Mouse (Mus musculus) embryonic facial prominence, embryonic 10.5 days (tissue): ENCODE results near the gene Agap3. TPM values are rescaled to one million over a fixed set of nuclear protein-coding genes. Genes with fewer than 3 reads are reported as not detected.

Source experiments
- DNase-seq: peaks from one replicate; pipeline ENCODE4 v3.0.0-alpha.2; 2017; ENCODE audit warnings: low spot score
- H3K27ac ChIP-seq: fragments of 300-500 bp; sonication (generic); replicated peaks from 2 replicates; pipeline ENCODE4 v1.5.1; 2016; ENCODE audit warnings: mild to moderate bottlenecking
- H3K27me3 ChIP-seq: fragments of 300-500 bp; sonication (generic); replicated peaks from 2 replicates; pipeline ENCODE4 v1.6.1; 2016; ENCODE audit warnings: low read depth, mild to moderate bottlenecking; ENCODE audit not compliant: poor library complexity, severe bottlenecking
- H3K36me3 ChIP-seq: fragments of 300-500 bp; sonication (generic); replicated peaks from 2 replicates; pipeline ENCODE4 v1.6.1; 2016; ENCODE audit warnings: mild to moderate bottlenecking, moderate library complexity
- H3K4me1 ChIP-seq: fragments of 300-500 bp; sonication (generic); 2 replicates; pipeline ENCODE4 v1.6.1; 2016
- H3K4me3 ChIP-seq: fragments of 300-500 bp; sonication (generic); 2 replicates; pipeline ENCODE4 v1.5.1; 2016; ENCODE audit warnings: mild to moderate bottlenecking, moderate library complexity
- H3K9me3 ChIP-seq: fragments of 300-500 bp; sonication (generic); 2 replicates; pipeline ENCODE4 v1.6.1; 2016; ENCODE audit warnings: mild to moderate bottlenecking
- WGBS: fragments of 180-500 bp; shearing (Covaris S2); methylation state at CpG from one replicate; pipeline ENCODE4 v1.1.7; 2016; 5-methylcytosine and 5-hydroxymethylcytosine counted together
- polyA plus RNA-seq: library from polyadenylated mRNA; unstranded; fragments of >200 nt; fragmentation: Nextera tagmentation; extraction: Ambion mirVana; gene quantifications from 2 replicates; pipeline ENCODE4 v1.2.1, GENCODE M21; 2016

Agap3 gene
- polyA plus RNA-seq, 1 experiment from 2014 or later: 30.8 TPM

DNA sequence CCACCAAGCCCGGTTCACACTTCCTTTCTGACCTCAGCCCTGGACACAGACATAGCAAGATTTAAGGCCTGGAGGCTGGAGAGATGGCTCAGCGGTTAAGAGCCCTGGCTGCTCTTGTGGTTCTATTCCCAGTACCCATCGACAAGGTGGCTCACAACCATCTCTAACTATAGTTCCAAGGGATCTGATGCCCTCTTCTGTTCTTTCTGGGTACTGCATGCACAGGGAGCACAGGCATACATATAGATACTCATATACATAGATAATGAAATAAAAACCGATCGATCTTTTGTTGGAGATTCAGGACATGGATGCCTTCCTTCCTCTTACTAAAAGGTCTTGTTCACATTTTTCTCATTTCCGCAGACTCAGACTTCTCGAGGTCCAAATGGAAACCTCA, 56.4 kb downstream of the Agap3 start:
- 92% methylated on average over 7 of the region's 7 CpGs for WGBS
- Histone ChIP-seq H3K27ac (no peak overlapping the region), H3K4me3 (no peak overlapping the region), H3K4me1 (peaks cover 28% of the 10 kb centered on the region), H3K9me3 (no peaks in the 10 kb centered on the region), H3K36me3 (peaks cover 1% of the 10 kb centered on the region; the same call in 1 of the 2 replicates), H3K27me3 (peaks cover 37% of the 10 kb centered on the region)
- DNase-seq: no peak

DNA sequence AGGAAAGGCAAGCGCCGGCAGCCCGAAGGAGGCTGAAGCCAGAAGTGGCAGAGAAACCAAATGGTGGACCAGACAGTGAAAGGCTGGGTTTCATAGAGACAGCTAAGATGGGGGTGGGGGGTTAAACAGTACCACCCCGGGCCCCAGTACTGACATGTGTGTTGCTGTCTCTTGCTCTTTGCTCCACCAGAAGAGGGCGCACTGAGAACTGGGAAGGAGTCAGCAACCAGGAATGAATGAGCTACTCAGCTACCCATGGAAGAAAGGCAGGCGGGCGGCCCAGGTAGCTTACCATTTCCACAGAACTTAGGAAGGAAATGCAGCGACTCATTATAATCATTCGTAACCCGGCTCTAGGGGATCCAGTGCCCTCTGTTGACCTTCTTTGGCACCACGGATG, 58.7 kb downstream of the Agap3 start:
- WGBS: 54% methylated on average over 11 of the region's 11 CpGs
- Histone ChIP-seq H3K4me1 (peaks cover 20% of the 10 kb centered on the region), H3K9me3 (no peaks in the 10 kb centered on the region), H3K27me3 (peaks cover 15% of the 10 kb centered on the region), H3K27ac (no peak overlapping the region), H3K4me3 (no peak overlapping the region), H3K36me3 (no peaks in the 10 kb centered on the region)
- DNase-seq: peak; percentile 33

DNA sequence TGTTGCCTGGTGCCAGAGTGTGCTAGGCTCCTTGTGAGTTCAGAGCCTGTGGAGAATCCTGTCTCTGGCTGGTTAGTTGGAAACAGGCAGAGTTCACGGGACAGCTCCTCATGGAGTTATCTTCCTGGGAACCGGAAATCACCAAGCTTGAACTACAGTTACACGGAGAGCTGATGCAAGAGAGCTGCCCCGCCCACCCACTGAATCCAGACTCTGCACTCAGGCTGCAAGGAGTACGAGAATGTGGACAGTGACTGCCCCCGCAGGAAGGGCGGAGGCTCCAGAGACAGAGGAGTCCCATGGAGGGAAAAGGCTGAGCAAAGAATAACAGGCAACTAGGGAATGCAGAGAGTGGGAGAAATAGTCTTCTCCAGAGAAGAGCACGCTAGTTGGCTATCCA, 60.3 kb downstream of the Agap3 start:
- H3K27me3 ChIP-seq: 0 out of 2 replicates have a peak, but pooled peaks cover 12% of the 10 kb centered on the region
- WGBS: 57% methylated on average over 8 of the region's 8 CpGs
- no peak overlapping the region for H3K27ac ChIP-seq
- no peaks in the 10 kb centered on the region for H3K9me3 ChIP-seq
- H3K4me3 ChIP-seq: no peak overlapping the region
- no peaks in the 10 kb centered on the region for H3K36me3 ChIP-seq
- H3K4me1 ChIP-seq: peaks cover 19% of the 10 kb centered on the region
- no peak for DNase-seq

DNA sequence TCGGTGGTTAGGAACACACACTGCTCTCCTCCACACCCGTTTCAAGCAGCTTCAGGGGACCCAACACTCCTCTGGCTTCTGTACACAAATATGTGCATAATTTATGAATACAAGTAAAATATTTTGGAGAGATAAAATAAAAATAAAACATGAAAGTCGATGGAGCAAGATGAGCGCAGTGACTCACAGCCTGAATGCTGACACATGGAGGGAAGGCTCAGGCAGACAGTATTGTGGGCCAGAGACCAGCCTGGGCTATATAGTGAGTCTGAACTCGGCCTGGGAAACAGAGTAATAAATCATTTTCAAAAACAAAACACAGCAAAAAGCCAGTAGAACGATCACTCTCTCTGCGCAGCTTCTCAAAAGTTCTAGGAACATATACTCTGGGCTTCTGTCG, 69.4 kb downstream of the Agap3 start:
- no peak for DNase-seq
- peaks cover 80% of the 10 kb centered on the region for H3K27me3 ChIP-seq
- H3K4me1 ChIP-seq: peaks cover 32% of the 10 kb centered on the region
- no peaks in the 10 kb centered on the region for H3K9me3 ChIP-seq
- no peak overlapping the region for H3K4me3 ChIP-seq
- H3K36me3 ChIP-seq: no peaks in the 10 kb centered on the region
- WGBS: 73% methylated on average over 8 of the region's 8 CpGs
- no peak overlapping the region for H3K27ac ChIP-seq

DNA sequence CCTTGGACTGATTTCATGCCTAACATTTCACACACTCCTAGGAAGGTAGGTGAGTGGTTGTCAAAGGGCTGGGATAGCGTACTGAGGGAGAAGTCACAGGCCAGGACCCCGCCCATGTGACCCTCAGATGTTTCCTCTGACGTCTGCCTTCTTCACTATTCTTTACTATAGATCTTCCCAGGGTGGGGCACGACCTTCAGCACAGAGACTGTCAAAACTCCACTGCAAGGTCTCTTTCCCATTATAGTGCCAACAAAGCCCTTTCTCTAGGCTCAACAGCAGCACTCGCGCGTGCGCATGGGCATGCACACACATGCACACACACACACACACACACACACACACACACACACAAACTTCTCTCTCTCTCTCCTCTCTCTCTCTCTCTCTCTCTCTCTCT, 71.8 kb downstream of the Agap3 start:
- H3K27ac ChIP-seq: no peak overlapping the region
- H3K9me3 ChIP-seq: no peaks in the 10 kb centered on the region
- DNase-seq: no peak
- peaks cover 40% of the 10 kb centered on the region for H3K4me1 ChIP-seq
- 43% methylated on average over 8 of the region's 8 CpGs for WGBS
- H3K4me3 ChIP-seq: 0 out of 2 replicates have a peak overlapping the region, but pooled peaks have one; percentile 12
- H3K36me3 ChIP-seq: no peaks in the 10 kb centered on the region
- H3K27me3 ChIP-seq: peaks cover 90% of the 10 kb centered on the region

DNA sequence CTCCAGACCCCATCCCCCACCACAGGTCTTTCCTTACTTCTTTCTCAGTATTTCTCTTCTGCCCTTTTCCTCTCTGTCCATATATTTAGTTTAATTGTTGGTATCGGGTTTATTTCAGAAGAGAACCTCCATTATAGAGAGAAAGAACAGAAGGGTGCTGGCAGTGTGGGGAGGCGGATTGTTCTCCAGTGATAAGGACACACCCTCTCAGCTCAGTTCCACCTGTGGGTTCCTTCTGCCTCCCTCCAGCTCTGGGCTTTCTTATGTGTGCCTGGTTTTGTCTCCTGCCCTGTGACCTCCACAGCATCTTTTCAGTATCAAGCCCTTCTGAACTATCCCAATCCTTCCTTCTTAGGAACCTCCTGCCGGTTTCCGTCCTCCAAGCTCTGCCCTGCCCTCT, 72.5 kb downstream of the Agap3 start:
- Histone ChIP-seq H3K27me3 (peaks cover 93% of the 10 kb centered on the region), H3K4me3 (peak overlapping the region; percentile 58; the same call in 1 of the 2 replicates), H3K27ac (no peak overlapping the region), H3K9me3 (no peaks in the 10 kb centered on the region), H3K4me1 (peaks cover 47% of the 10 kb centered on the region), H3K36me3 (no peaks in the 10 kb centered on the region)
- WGBS: 14% methylated on average over 4 of the region's 4 CpGs
- no peak for DNase-seq

DNA sequence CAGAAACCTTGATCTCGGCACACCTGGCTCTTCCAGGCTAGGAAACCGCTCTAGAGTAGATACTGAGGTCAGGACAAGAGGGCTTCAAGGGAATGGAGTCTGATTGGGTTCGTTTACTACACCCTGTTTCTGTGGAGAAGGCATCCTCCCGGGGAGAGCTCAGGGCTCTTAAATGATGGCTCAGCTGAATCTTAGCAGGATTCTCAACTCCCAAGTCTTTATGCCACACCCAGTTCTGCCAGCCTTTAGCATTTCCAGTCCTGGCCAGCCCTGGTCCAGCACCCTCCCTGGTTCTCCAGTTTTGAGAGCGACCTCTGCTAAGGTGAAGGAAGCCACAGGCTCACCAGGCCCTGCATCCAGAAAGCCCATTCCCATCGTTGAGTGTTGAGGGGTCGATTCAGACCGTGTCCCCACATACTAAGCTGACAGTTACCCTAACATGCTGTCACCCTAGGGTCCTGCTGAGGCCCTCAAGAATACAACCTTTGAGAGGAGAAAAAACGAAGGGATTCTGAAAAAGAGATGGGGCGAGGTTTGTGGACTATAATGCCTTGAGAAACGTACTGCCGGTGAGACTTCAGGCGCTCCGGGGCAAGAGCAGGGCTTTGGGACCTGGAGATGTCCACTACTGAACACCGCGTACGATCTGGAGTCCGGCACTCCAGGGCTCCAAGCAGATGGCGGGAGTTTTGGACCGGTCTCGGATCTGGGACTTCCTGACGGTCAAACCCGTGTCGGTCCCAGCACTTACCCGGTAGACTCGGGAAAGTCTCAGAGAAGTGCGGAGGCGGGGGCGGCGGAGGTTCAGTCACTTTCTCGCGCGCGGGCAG, 73.6 kb downstream of the Agap3 start:
- peak overlapping the region; percentile 58 for H3K4me3 ChIP-seq
- 3% methylated on average over 34 of the region's 34 CpGs for WGBS
- H3K27me3 ChIP-seq: peaks cover 98% of the 10 kb centered on the region
- peak overlapping the region; percentile 51; the same call in 1 of the 2 replicates for H3K27ac ChIP-seq
- peak; percentile 51 for DNase-seq
- peaks cover 47% of the 10 kb centered on the region for H3K4me1 ChIP-seq
- H3K9me3 ChIP-seq: no peaks in the 10 kb centered on the region
- H3K36me3 ChIP-seq: no peaks in the 10 kb centered on the region

DNA sequence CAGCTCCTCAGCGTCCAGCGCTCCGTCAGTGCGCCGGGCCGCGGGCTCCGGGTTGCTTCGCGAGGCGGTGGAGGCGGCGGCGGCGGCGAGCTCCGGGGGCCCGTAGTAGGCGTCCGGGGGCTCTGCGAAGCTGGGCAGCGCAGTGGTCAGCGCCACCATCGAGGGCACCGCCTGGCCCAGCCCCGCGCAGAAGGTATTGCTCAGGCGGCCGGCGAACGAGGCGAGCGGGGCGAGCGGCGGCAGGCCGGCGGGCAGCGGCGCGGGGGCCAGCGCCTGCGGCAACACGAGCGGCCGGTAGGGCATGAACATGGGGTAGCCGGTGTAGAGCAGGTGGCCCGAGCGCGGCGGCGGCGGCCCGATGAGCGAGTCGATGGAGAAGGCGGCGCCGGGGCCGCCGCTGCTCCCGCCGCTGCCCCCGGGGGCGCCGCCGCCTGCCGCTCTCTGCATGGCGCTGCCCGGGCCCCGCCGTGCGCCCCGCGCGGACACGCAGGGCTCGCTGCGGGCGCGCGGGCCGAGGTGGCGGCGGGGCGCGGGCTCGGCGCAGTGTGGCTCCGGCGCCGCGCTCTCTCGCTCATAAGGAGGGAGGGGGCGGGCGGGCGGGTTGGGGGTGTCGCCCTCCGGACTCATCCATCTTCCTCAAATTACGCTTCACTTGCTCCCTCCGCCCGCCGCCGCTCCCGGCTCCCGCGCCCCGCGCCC, 74.4 kb downstream of the Agap3 start:
- peak; percentile 61 for DNase-seq
- H3K36me3 ChIP-seq: no peaks in the 10 kb centered on the region
- WGBS: 2% methylated on average over 106 of the region's 109 CpGs
- peaks cover 100% of the 10 kb centered on the region for H3K27me3 ChIP-seq
- H3K27ac ChIP-seq: peak overlapping the region; percentile 63
- H3K4me1 ChIP-seq: peaks cover 47% of the 10 kb centered on the region
- no peaks in the 10 kb centered on the region for H3K9me3 ChIP-seq
- H3K4me3 ChIP-seq: peak overlapping the region; percentile 58

DNA sequence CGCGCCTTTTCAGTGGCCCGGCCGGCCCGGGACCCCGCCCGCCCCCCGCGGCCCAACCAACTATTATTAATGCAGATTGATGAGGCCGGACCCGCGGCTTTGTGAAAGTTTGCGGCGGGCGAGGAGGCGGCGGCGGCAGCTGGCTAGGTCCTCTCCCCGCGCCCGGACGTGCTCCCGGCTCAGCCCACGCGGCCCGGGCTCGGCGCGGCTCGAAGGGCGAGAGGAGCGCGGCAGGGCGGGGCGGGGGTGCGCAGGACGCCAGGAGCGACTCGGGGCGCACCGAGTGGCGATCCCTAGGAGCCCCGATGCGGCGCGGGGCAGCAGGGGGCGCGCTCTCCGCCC, 74.9 kb downstream of the Agap3 start, which contains the start of gene Gbx1:
Gbx1 (minus strand) TSS at position 314 of the 342 bp plus-strand sequence.
- H3K4me3 ChIP-seq: peak within 1 kb of the TSS; percentile 58
- DNase-seq: peak; percentile 62
- peaks cover 100% of the 10 kb centered on the region for H3K27me3 ChIP-seq
- peaks cover 47% of the 10 kb centered on the region for H3K4me1 ChIP-seq
- H3K27ac ChIP-seq: peak within 1 kb of the TSS; percentile 63
- no peaks in the 10 kb centered on the region for H3K36me3 ChIP-seq
- H3K9me3 ChIP-seq: no peaks in the 10 kb centered on the region
- WGBS: under 1% methylated on average over 49 of the region's 49 CpGs

DNA sequence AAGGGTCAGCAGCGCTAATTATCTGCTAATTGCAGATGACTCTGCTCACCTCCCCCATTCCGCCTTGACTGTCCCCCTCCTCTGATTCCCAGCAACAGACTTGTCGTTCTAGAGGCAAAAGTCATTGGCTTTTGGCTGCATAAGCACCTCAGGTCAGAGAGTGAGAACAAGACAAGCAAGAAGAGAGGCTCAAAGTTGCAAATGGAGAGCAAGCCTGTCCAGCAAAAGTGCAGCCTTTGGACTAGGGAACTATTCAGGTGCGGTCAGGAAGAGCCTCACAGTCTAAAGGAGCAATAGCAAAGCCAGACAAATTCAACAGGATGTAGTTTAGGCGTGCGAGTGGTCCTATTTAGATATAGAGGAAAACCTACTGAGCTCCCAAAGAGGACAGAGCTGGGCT, 75.8 kb downstream of the Agap3 start:
- Histone ChIP-seq H3K9me3 (no peaks in the 10 kb centered on the region), H3K27ac (no peak overlapping the region), H3K36me3 (no peaks in the 10 kb centered on the region), H3K4me1 (peaks cover 47% of the 10 kb centered on the region), H3K4me3 (0 out of 2 replicates have a peak overlapping the region, but pooled peaks have one; percentile 21), H3K27me3 (peaks cover 100% of the 10 kb centered on the region)
- 10% methylated on average over 6 of the region's 6 CpGs for WGBS
- no peak for DNase-seq

DNA sequence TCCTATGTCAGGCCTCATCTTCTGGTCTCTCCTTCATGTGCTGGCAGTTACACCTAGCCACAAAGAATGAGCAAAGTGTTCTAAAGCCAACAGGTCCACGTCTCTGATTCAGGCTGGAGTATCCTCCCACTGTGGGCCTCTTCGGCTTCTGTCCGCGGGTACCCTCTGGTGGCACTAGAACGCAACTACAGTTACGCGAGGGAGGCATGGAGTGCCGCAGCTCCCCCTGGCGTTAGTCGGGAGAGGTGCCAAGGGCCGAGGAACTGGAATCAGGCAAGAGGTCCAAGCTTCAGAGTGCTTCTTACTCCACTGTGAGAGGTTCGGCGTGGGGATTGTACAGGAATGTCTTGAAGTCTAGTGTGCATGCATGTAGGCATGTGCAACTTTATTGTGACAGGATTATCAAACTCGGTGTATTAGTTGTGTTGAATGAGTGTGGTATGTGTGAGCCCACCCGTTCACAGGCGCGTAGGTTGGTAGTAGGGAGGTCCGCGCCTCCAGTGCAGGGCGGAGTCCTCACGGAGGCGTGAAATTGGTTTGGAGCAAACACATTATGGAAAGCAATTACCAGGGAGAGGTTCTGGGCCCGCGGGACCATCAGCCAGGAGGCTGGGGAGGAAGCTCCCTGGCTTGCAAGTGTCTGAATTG, 78.2 kb downstream of the Agap3 start:
- Histone ChIP-seq H3K9me3 (no peaks in the 10 kb centered on the region), H3K27me3 (peaks cover 85% of the 10 kb centered on the region), H3K36me3 (no peaks in the 10 kb centered on the region), H3K27ac (no peak overlapping the region), H3K4me3 (no peak overlapping the region), H3K4me1 (peaks cover 40% of the 10 kb centered on the region)
- 21% methylated on average over 24 of the region's 24 CpGs for WGBS
- peak; percentile 90 for DNase-seq

DNA sequence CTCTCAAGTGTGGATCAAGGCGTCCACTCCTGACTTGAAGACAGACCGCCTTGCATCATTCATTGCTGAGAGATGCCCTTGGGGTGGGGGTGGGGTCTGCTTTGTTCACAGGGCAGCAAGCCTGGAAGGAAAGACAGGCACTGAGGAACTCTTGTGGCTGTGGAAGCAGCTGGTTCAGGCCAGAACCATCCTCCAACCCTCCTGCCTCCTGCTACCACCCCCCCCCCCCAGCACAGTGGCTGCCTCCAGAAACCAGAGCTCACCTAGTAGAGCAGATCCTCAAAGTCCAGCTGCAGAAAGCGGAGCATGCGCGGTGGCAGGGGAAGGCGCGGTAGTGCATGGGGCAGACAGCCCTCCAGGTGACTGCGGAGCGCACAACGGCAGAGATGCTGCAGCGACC, 81.4 kb downstream of the Agap3 start:
- Histone ChIP-seq H3K4me1 (peaks cover 12% of the 10 kb centered on the region), H3K27me3 (peaks cover 62% of the 10 kb centered on the region), H3K4me3 (no peak overlapping the region), H3K27ac (no peak overlapping the region), H3K9me3 (no peaks in the 10 kb centered on the region), H3K36me3 (no peaks in the 10 kb centered on the region)
- DNase-seq: no peak
- WGBS: 52% methylated on average over 11 of the region's 11 CpGs
